Mouse (Mus musculus): ENCODE data around the gene Gdf9. TPM values are rescaled to one million over a fixed set of nuclear protein-coding genes. Genes with fewer than 3 reads are reported as not detected.

Gene Gdf9
- polyA plus RNA-seq, 1 experiment: 2.5 TPM

DNA sequence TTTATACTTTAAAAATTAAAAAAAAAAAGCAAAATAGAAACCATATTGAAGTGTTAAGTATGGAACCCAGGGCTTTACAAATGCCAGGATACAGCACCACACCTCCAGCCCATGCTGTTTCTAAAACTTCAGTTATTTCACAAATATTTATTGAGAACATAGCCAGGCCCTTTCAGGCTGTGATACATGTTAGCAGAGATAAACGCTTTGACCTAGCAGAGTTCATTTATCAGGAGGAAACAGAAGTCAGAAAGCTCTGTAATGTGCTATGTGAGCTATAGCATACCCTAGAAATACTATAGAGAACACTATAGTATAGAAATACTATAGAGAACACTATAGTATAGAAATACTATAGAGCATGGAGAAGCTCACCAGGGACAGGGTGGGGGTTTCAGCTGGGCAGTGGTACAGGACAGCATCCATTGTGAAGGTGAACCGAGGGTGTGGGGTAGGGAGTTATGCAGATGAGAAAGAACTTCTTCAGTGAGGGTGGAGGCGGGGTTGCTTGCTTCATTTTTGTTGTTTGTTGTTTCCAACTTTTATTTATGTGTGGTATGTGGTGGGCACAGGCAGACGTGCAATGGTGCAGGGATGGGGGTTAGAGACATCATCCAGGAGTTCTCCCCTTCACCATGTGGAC, 50.4 kb downstream of the Gdf9 start:
- H3K4me3 ChIP-seq (replicated peaks; ENCODE audit: insufficient read depth, low read depth, low read length): no peak overlapping the region
- DNase-seq: no peak
- H3K27me3 ChIP-seq (ENCODE audit: control insufficient read depth, insufficient read depth, low read length): no peaks in the 10 kb centered on the region
- TF ChIP-seq CTCF (IDR thresholded peaks at IDR 0.05; ENCODE audit: borderline replicate concordance, insufficient read depth, low read depth, low read length): no peak
- TF ChIP-seq POLR2A (IDR thresholded peaks at IDR 0.05; ENCODE audit: borderline replicate concordance, insufficient read depth, low read length): no peak
- peaks cover 6% of the 10 kb centered on the region; the same call in 1 of the 2 replicates for H3K4me1 ChIP-seq (ENCODE audit: control insufficient read depth, insufficient read depth, low read length)
- WGBS: 87% methylated on average over 4 of the region's 4 CpGs
- H3K27ac ChIP-seq (ENCODE audit: insufficient read depth, low read length): no peak overlapping the region

- DNase-seq: peak; percentile 68 to 76
- no peaks in the 10 kb centered on the region for H3K27me3 ChIP-seq (ENCODE audit: control insufficient read depth, insufficient read depth, low read length)
- TF ChIP-seq POLR2A (IDR thresholded peaks at IDR 0.05; ENCODE audit: borderline replicate concordance, insufficient read depth, low read length) (no peak), CTCF (IDR thresholded peaks at IDR 0.05; ENCODE audit: borderline replicate concordance, insufficient read depth, low read depth, low read length) (no peak)
- H3K27ac ChIP-seq (ENCODE audit: insufficient read depth, low read length): peak overlapping the region; percentile 7; the same call in 1 of the 2 replicates
- H3K4me1 ChIP-seq (ENCODE audit: control insufficient read depth, insufficient read depth, low read length): peaks cover 11% of the 10 kb centered on the region; the same call in 1 of the 2 replicates
- 33% methylated on average over 9 of the region's 9 CpGs for WGBS
- H3K4me3 ChIP-seq (replicated peaks; ENCODE audit: insufficient read depth, low read depth, low read length): no peak overlapping the region
Observed at GRCm38 (mm10) chr11:53483159-53483891, 52.5 kb downstream of the Gdf9 start.

DNA sequence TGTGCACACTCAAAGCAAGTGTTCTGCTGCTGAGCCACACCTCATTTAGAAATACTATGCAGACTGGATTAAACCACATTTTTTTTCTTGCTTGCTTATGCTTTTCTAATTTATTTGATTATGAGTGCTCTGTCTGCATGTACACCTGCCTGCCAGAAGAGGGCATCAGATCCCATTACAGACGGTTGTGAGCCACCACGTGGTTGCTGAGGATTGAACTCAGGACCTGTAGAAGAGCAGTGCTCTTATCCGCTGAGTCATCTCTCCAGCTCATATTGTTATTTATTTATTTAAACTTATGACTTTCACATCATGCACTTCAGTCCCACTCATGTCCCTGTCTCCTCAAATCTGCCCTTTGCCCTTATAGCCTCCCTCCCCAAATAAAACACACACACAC, 54.9 kb downstream of the Gdf9 start:
- DNase-seq: peak in 1 of 2 experiments; percentile 48
- peaks cover 11% of the 10 kb centered on the region; the same call in 1 of the 2 replicates for H3K4me1 ChIP-seq (ENCODE audit: control insufficient read depth, insufficient read depth, low read length)
- H3K4me3 ChIP-seq (replicated peaks; ENCODE audit: insufficient read depth, low read depth, low read length): no peak overlapping the region
- WGBS: 56% methylated on average over 3 of the region's 3 CpGs
- no peak overlapping the region; the same call in 1 of the 2 replicates for H3K27ac ChIP-seq (ENCODE audit: insufficient read depth, low read length)
- H3K27me3 ChIP-seq (ENCODE audit: control insufficient read depth, insufficient read depth, low read length): no peaks in the 10 kb centered on the region
- TF ChIP-seq POLR2A (IDR thresholded peaks at IDR 0.05; ENCODE audit: borderline replicate concordance, insufficient read depth, low read length) (no peak), CTCF (IDR thresholded peaks at IDR 0.05; ENCODE audit: borderline replicate concordance, insufficient read depth, low read depth, low read length) (peak; percentile 57)

GRCm38 (mm10) chr11:53486351-53486750, 55.5 kb downstream of the Gdf9 start:
- H3K27me3 ChIP-seq (ENCODE audit: control insufficient read depth, insufficient read depth, low read length): no peaks in the 10 kb centered on the region
- 72% methylated on average over 3 of the region's 3 CpGs for WGBS
- peaks cover 11% of the 10 kb centered on the region; the same call in 1 of the 2 replicates for H3K4me1 ChIP-seq (ENCODE audit: control insufficient read depth, insufficient read depth, low read length)
- TF ChIP-seq CTCF (IDR thresholded peaks at IDR 0.05; ENCODE audit: borderline replicate concordance, insufficient read depth, low read depth, low read length) (no peak), POLR2A (IDR thresholded peaks at IDR 0.05; ENCODE audit: borderline replicate concordance, insufficient read depth, low read length) (no peak)
- no peak overlapping the region for H3K4me3 ChIP-seq (replicated peaks; ENCODE audit: insufficient read depth, low read depth, low read length)
- peak overlapping the region; percentile 82; the same call in 1 of the 2 replicates for H3K27ac ChIP-seq (ENCODE audit: insufficient read depth, low read length)
- DNase-seq: peak; percentile 39 to 43

DNA sequence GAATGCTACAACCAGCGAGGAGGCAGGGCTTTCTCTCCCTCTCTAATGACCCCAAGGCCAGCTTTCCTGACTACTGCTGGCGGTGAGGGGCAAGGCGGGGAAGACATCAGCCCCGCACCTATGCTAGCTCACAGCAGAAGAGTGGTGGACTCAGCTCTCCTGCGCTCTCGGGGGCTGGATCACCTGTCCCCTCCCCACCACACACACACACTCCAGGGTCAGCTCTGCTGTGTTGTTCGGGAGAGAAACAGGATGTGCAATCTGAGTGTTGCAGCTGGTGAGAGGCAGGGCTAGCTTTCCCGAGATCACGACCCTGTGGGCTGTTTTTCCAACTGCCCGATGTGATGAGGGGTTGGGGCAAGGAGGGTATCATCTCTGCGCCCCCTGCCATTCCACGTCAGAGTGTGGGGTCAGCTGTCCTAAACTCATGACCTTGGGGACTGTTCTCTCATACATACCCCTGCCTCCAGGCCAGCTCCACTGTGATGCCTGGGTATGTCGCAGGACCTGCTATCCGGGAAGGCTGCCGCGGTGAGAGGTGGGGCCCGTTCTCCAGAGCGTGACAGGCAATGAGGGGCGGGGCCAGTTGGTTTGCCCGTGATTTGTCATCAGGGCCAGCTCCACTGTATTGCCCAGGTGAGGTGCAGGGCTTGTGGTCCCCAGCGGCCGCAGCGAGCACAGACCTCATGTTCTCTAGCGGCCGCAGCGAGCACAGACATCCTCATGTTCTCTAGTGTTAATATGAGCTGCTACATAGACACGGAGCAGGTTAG, 56.2 kb downstream of the Gdf9 start:
- Histone ChIP-seq H3K4me3 (replicated peaks; ENCODE audit: insufficient read depth, low read depth, low read length) (peak overlapping the region; percentile 66), H3K27ac (ENCODE audit: insufficient read depth, low read length) (peak overlapping the region; percentile 82), H3K4me1 (ENCODE audit: control insufficient read depth, insufficient read depth, low read length) (peaks cover 11% of the 10 kb centered on the region; the same call in 1 of the 2 replicates), H3K27me3 (ENCODE audit: control insufficient read depth, insufficient read depth, low read length) (no peaks in the 10 kb centered on the region)
- peak; percentile 85 to 88 for DNase-seq
- TF ChIP-seq POLR2A (IDR thresholded peaks at IDR 0.05; ENCODE audit: borderline replicate concordance, insufficient read depth, low read length): peak; percentile 68; the same call in 1 of the 2 replicates
- TF ChIP-seq CTCF (IDR thresholded peaks at IDR 0.05; ENCODE audit: borderline replicate concordance, insufficient read depth, low read depth, low read length): no peak
- 28% methylated on average over 27 of the region's 27 CpGs for WGBS

Other genes with a start within 250 kb of the Gdf9 start
- gene Hspa4, start 130.6 kb upstream of the Gdf9 start, polyA plus RNA-seq (2012; rRNA removed): 86.9 and 87.9 TPM in 2 replicates
- 10.8 and 11.8 TPM in 2 replicates for gene Zcchc10, start 106.3 kb upstream of the Gdf9 start, polyA plus RNA-seq (2012; rRNA removed)
- 48.2 and 50.8 TPM in 2 replicates for gene Aff4, start 80.2 kb upstream of the Gdf9 start, polyA plus RNA-seq (2012; rRNA removed)
- gene Leap2, start 7.9 kb upstream of the Gdf9 start, polyA plus RNA-seq (2012; rRNA removed): not detected in 2 replicates
- gene Uqcrq, start 192 bp upstream of the Gdf9 start, polyA plus RNA-seq (2012; rRNA removed): 447 and 454 TPM in 2 replicates
- gene Gm10447, start 26.1 kb downstream of the Gdf9 start, polyA plus RNA-seq (2012; rRNA removed): 0.06 TPM in 1 of 2 replicates, not detected in the other
- gene Shroom1, start 26.2 kb downstream of the Gdf9 start, polyA plus RNA-seq (2012; rRNA removed): 7.7 and 8.8 TPM in 2 replicates
- gene Gm9837, start 39.5 kb downstream of the Gdf9 start, polyA plus RNA-seq (2012; rRNA removed): not detected in 2 replicates
- gene Gm9945, start 49.1 kb downstream of the Gdf9 start, polyA plus RNA-seq (2012; rRNA removed): 0.65 and 1.6 TPM in 2 replicates
- 23.1 and 27.1 TPM in 2 replicates for gene Sowaha, start 49.3 kb downstream of the Gdf9 start, polyA plus RNA-seq (2012; rRNA removed)
- 318 and 354 TPM in 2 replicates for gene Sept8, start 88.2 kb downstream of the Gdf9 start, polyA plus RNA-seq (2012; rRNA removed)
- gene Kif3a, start 136.4 kb downstream of the Gdf9 start, polyA plus RNA-seq (2012; rRNA removed): 91.1 and 93.2 TPM in 2 replicates
- not detected in 2 replicates for gene Il4, start 187.6 kb downstream of the Gdf9 start, polyA plus RNA-seq (2012; rRNA removed)
- not detected in 2 replicates for gene Il13, start 203.7 kb downstream of the Gdf9 start, polyA plus RNA-seq (2012; rRNA removed)